Mouse (Mus musculus): Measurements from ENCODE around the gene Grxcr1.

DNA sequence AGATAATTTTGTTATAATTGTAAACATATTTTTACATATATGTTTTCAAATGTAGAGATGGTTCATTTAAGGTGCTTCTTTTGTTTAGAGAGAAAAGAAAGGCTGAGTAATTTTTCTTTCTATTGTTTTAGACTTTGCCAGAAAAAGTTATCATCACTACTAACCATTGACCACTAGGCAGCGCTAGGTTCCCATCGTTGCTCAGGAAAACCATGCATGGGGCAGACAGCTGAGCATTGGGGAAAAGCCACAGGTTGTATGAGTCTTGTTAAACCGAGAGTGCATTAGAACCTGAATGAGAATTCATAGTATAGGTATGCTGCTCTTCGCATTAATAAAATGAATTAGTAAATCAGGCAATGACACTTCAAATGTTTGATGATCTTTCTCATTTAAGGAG lies 96.8 kb downstream of the Grxcr1 start:
- TF ChIP-seq CTCF (IDR thresholded peaks at IDR 0.05; ENCODE audit: control insufficient read depth, insufficient read depth, insufficient replicate concordance, low read depth, low read length), result peak; percentile 27; the same call in 1 of the 2 replicates
- TF ChIP-seq POLR2A (IDR thresholded peaks at IDR 0.05; ENCODE audit: control insufficient read depth, low read depth, low read length), result no peak

All from testis, adult 2 months (tissue).